Mouse (Mus musculus): ENCODE results near the gene Tnfsf10. TPM values are rescaled to one million over a fixed set of nuclear protein-coding genes. Genes with fewer than 3 reads are reported as not detected.

The Tnfsf10 gene
- polyA plus RNA-seq, 1 experiment = 0.21 TPM

GRCm38 (mm10) chr3:27311475-27311874 lies 5.4 kb upstream of the Tnfsf10 start:
- TF ChIP-seq POLR2A (IDR thresholded peaks at IDR 0.05; ENCODE audit: control insufficient read depth, low read depth, low read length) = no peak
- TF ChIP-seq CTCF (IDR thresholded peaks at IDR 0.05; ENCODE audit: control insufficient read depth, insufficient read depth, insufficient replicate concordance, low read depth, low read length) = no peak
- Histone ChIP-seq H3K27me3 (ENCODE audit: control insufficient read depth, insufficient read depth, low read length) (no peaks in the 10 kb centered on the region), H3K4me1 (ENCODE audit: control insufficient read depth, insufficient read depth, low read length) (no peaks in the 10 kb centered on the region), H3K36me3 (ENCODE audit: control insufficient read depth, insufficient read depth, low read length) (no peaks in the 10 kb centered on the region), H3K27ac (ENCODE audit: control insufficient read depth, insufficient read depth, low read depth, low read length) (no peak overlapping the region), H3K4me3 (ENCODE audit: control insufficient read depth, low read depth, low read length) (no peak overlapping the region)

GRCm38 (mm10) chr3:27314506-27315164 lies 2.2 kb upstream of the Tnfsf10 start:
- TF ChIP-seq CTCF (IDR thresholded peaks at IDR 0.05; ENCODE audit: control insufficient read depth, insufficient read depth, insufficient replicate concordance, low read depth, low read length) = no peak

GRCm38 (mm10) chr3:27317288-27318024 lies 628 bp downstream of the Tnfsf10 start:
- H3K4me3 ChIP-seq (ENCODE audit: control insufficient read depth, low read depth, low read length) = peak overlapping the region; percentile 43

More at GRCm38 (mm10) chr3:27314506-27315164, 2.2 kb upstream of the Tnfsf10 start:
- Histone ChIP-seq H3K36me3 (ENCODE audit: control insufficient read depth, insufficient read depth, low read length) (no peaks in the 10 kb centered on the region), H3K27me3 (ENCODE audit: control insufficient read depth, insufficient read depth, low read length) (no peaks in the 10 kb centered on the region), H3K4me3 (ENCODE audit: control insufficient read depth, low read depth, low read length) (no peak overlapping the region), H3K27ac (ENCODE audit: control insufficient read depth, insufficient read depth, low read depth, low read length) (no peak overlapping the region), H3K4me1 (ENCODE audit: control insufficient read depth, insufficient read depth, low read length) (no peaks in the 10 kb centered on the region)

GRCm38 (mm10) chr3:27319650-27320049 lies 2.8 kb downstream of the Tnfsf10 start:
- Histone ChIP-seq H3K27me3 (ENCODE audit: control insufficient read depth, insufficient read depth, low read length) (no peaks in the 10 kb centered on the region), H3K4me3 (ENCODE audit: control insufficient read depth, low read depth, low read length) (no peak overlapping the region), H3K4me1 (ENCODE audit: control insufficient read depth, insufficient read depth, low read length) (no peaks in the 10 kb centered on the region), H3K27ac (ENCODE audit: control insufficient read depth, insufficient read depth, low read depth, low read length) (no peak overlapping the region), H3K36me3 (ENCODE audit: control insufficient read depth, insufficient read depth, low read length) (no peaks in the 10 kb centered on the region)
- TF ChIP-seq POLR2A (IDR thresholded peaks at IDR 0.05; ENCODE audit: control insufficient read depth, low read depth, low read length) (no peak), CTCF (IDR thresholded peaks at IDR 0.05; ENCODE audit: control insufficient read depth, insufficient read depth, insufficient replicate concordance, low read depth, low read length) (no peak)

More at GRCm38 (mm10) chr3:27317288-27318024, 628 bp downstream of the Tnfsf10 start:
- H3K4me1 ChIP-seq (ENCODE audit: control insufficient read depth, insufficient read depth, low read length) = no peaks in the 10 kb centered on the region
- H3K27me3 ChIP-seq (ENCODE audit: control insufficient read depth, insufficient read depth, low read length) = no peaks in the 10 kb centered on the region
- no peak overlapping the region for H3K27ac ChIP-seq (ENCODE audit: control insufficient read depth, insufficient read depth, low read depth, low read length)
- no peaks in the 10 kb centered on the region for H3K36me3 ChIP-seq (ENCODE audit: control insufficient read depth, insufficient read depth, low read length)
- TF ChIP-seq CTCF (IDR thresholded peaks at IDR 0.05; ENCODE audit: control insufficient read depth, insufficient read depth, insufficient replicate concordance, low read depth, low read length) (no peak), POLR2A (IDR thresholded peaks at IDR 0.05; ENCODE audit: control insufficient read depth, low read depth, low read length) (no peak)

DNA sequence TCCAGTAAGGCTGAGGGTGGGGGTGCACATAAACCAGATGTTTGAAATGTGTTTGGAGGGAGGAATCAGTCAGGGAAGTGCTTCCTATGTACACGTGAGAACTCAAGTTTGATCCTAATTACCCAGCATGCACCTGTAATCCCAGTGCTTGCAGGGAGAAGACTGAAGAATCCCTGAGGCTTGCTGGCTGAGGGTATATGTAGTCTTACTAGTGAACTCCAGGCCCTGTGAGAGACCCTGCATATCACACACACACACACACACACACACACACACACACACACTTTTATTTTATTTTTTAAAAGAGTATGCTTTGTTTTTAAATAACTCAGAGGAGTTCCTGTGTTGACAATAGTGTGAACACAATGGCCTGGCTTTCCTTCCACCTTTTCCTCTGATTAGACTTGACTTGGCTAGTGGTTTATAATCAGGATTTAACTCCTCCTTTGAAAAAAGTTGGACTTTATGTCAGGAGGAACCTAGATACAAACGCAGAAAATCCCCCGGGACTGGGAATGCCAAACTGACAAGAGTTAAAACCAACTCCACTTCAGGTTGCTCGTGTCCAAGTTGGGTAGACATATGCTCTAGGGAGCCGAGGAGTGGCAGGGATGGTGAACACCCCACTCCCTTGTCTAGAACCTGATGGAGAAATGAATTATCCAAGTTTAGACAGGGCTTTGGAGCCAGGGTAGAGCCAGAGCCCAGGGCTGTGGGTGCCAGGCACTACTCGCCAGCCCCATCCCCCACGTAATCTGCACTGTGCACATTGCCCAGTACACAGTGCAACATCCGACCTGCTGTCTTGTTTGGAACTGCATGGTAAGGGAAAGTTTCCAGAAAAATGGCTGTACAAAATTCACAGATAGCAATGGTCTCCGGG lies 4.0 kb downstream of the Tnfsf10 start:
- Histone ChIP-seq H3K4me1 (ENCODE audit: control insufficient read depth, insufficient read depth, low read length) (no peaks in the 10 kb centered on the region), H3K36me3 (ENCODE audit: control insufficient read depth, insufficient read depth, low read length) (no peaks in the 10 kb centered on the region), H3K27ac (ENCODE audit: control insufficient read depth, insufficient read depth, low read depth, low read length) (no peak overlapping the region), H3K27me3 (ENCODE audit: control insufficient read depth, insufficient read depth, low read length) (no peaks in the 10 kb centered on the region), H3K4me3 (ENCODE audit: control insufficient read depth, low read depth, low read length) (no peak overlapping the region)
- TF ChIP-seq CTCF (IDR thresholded peaks at IDR 0.05; ENCODE audit: control insufficient read depth, insufficient read depth, insufficient replicate concordance, low read depth, low read length) (no peak), POLR2A (IDR thresholded peaks at IDR 0.05; ENCODE audit: control insufficient read depth, low read depth, low read length) (no peak)

DNA sequence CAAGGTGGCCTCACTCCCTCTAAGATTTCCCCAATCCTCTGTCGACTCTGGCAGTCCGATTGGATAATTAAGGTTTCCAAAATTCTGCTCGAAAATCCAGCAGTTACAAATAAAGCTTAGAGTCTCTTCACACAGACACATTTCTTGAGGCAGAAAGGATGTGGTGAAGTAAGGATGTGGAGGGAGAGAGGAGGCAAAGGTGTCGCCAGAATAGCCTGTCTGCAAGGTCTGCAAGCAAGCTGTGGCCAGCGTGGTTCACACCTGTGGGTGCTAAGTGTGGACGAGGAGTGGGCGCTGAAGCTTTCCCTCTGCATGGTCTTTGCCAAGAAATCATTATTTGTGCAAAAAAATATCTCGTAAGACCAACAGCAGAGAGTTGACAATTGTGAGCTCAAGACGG lies 5.8 kb downstream of the Tnfsf10 start:
- Histone ChIP-seq H3K27ac (ENCODE audit: control insufficient read depth, insufficient read depth, low read depth, low read length) (no peak overlapping the region), H3K4me3 (ENCODE audit: control insufficient read depth, low read depth, low read length) (no peak overlapping the region), H3K4me1 (ENCODE audit: control insufficient read depth, insufficient read depth, low read length) (no peaks in the 10 kb centered on the region), H3K27me3 (ENCODE audit: control insufficient read depth, insufficient read depth, low read length) (no peaks in the 10 kb centered on the region), H3K36me3 (ENCODE audit: control insufficient read depth, insufficient read depth, low read length) (no peaks in the 10 kb centered on the region)
- TF ChIP-seq POLR2A (IDR thresholded peaks at IDR 0.05; ENCODE audit: control insufficient read depth, low read depth, low read length) = no peak
- no peak for TF ChIP-seq CTCF (IDR thresholded peaks at IDR 0.05; ENCODE audit: control insufficient read depth, insufficient read depth, insufficient replicate concordance, low read depth, low read length)

DNA sequence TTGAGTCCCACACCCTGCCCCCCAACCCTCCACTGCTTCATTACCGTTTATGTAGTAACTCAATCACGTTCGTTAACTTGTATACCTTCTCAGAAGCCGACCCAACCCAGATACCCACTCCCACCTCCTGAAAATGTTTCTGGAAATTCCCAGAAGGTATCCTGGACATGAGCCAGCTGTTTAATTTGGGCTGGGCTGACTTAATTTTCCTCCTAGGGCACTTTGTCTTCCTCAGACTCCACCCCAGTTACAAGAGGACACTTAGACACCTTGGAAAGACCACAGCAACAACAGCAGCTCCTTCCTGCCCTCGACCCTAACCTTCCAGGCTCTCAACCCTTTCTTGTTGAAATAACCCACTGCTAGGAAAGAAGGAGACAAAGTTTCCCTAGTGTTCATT lies 6.7 kb downstream of the Tnfsf10 start:
- Histone ChIP-seq H3K27ac (ENCODE audit: control insufficient read depth, insufficient read depth, low read depth, low read length) (no peak overlapping the region), H3K36me3 (ENCODE audit: control insufficient read depth, insufficient read depth, low read length) (no peaks in the 10 kb centered on the region)

More for the DNA sequence above, 6.7 kb downstream of the Tnfsf10 start:
- Histone ChIP-seq H3K27me3 (ENCODE audit: control insufficient read depth, insufficient read depth, low read length) (no peaks in the 10 kb centered on the region), H3K4me3 (ENCODE audit: control insufficient read depth, low read depth, low read length) (no peak overlapping the region), H3K4me1 (ENCODE audit: control insufficient read depth, insufficient read depth, low read length) (no peaks in the 10 kb centered on the region)
- TF ChIP-seq POLR2A (IDR thresholded peaks at IDR 0.05; ENCODE audit: control insufficient read depth, low read depth, low read length) (no peak), CTCF (IDR thresholded peaks at IDR 0.05; ENCODE audit: control insufficient read depth, insufficient read depth, insufficient replicate concordance, low read depth, low read length) (no peak)

All from testis, adult 2 months (tissue).